In the genomic region with DNA sequence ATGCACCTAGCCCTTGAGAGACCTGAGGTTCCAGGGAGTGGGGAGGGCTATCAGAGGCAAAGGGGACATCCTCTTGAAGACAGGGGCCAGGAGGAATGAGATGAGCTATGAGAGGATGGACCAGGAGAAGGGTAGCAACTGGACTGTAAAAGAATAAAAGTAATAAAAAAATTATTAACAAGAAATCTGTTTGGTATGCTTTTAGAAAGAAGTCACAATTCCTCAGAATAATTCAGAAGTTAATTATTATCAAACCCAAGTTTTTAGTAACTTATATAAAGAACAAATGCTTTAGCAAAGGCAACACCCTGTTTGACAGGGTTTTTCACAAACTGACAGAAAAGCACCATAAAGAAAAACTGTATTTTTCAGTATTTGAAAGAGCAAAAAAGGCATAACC, we compare ENCODE assay signal across 34 mouse cellular contexts. TPM values are rescaled to one million over a fixed set of nuclear protein-coding genes. Genes with fewer than 3 reads are reported as not detected.
"Had no signal": no experiment of that assay in that cellular context is flagged by ENCODE, and none has a peak within 500 bp of the region (broad histone marks: within the 10 kb centered on the region; RNA-seq: fewer than 3 reads in every experiment).

Gene Slc7a12 (plus strand): TSS at position 301 of the 400 bp plus-strand sequence.

- H3K27ac ChIP-seq: heart, adult 2 months; heart, embryonic 10.5 days; heart, embryonic 13.5 days; heart, embryonic 15.5 days; hindbrain, embryonic 10.5 days; hindbrain, embryonic 12.5 days; hindbrain, embryonic 13.5 days; hindbrain, embryonic 14.5 days; hindbrain, embryonic 15.5 days; hindbrain, postnatal 0 days; intestine, embryonic 15.5 days; kidney, embryonic 15.5 days; layer of hippocampus, adult 2 months; left cerebral cortex, adult 2 months had no signal

- ATAC-seq: hindbrain, embryonic 16.5 days; hindbrain, postnatal 0 days; inflammation-experienced regulatory T-cells, adult 6 months; intestine, embryonic 15.5 days; intestine, embryonic 16.5 days; intestine, postnatal 0 days had no signal

- H3K9ac ChIP-seq: heart, embryonic 12.5 days; heart, embryonic 13.5 days; heart, embryonic 15.5 days; hindbrain, embryonic 12.5 days; hindbrain, embryonic 13.5 days; hindbrain, embryonic 14.5 days; hindbrain, embryonic 15.5 days; intestine, embryonic 15.5 days; kidney, embryonic 15.5 days had no signal

- H3K36me3 ChIP-seq: heart, embryonic 10.5 days; heart, embryonic 12.5 days; heart, embryonic 13.5 days; heart, embryonic 15.5 days; hindbrain, embryonic 10.5 days; hindbrain, embryonic 12.5 days; hindbrain, embryonic 13.5 days; hindbrain, embryonic 15.5 days; intestine, embryonic 15.5 days; kidney, embryonic 15.5 days had no signal

- H3K4me3 ChIP-seq: heart, adult 2 months; heart, embryonic 10.5 days; heart, embryonic 12.5 days; heart, embryonic 13.5 days; heart, embryonic 15.5 days; hindbrain, embryonic 10.5 days; hindbrain, embryonic 12.5 days; hindbrain, embryonic 13.5 days; hindbrain, embryonic 15.5 days; intestine, embryonic 15.5 days; kidney, embryonic 15.5 days; layer of hippocampus, adult 2 months; left cerebral cortex, adult 2 months had no signal

- H3K4me1 ChIP-seq: heart, embryonic 10.5 days; heart, embryonic 12.5 days; heart, embryonic 13.5 days; heart, embryonic 15.5 days; hindbrain, embryonic 10.5 days; hindbrain, embryonic 12.5 days; hindbrain, embryonic 13.5 days; hindbrain, embryonic 15.5 days; intestine, embryonic 15.5 days; kidney, embryonic 15.5 days had no signal

- DNase-seq: heart, adult 18-20 months; heart, adult 2 months; heart, postnatal 10 days; heart, postnatal 14 days; heart, postnatal 36 days; heart, postnatal 4 days; kidney, postnatal 10 days; layer of hippocampus, adult 9-11 months; layer of hippocampus, postnatal 36 days had no signal

- H3K27me3 ChIP-seq: heart, embryonic 12.5 days; heart, embryonic 13.5 days; heart, embryonic 15.5 days; hindbrain, embryonic 12.5 days; hindbrain, embryonic 13.5 days; hindbrain, embryonic 15.5 days; intestine, embryonic 15.5 days; kidney, embryonic 15.5 days had no signal

- H3K9me3 ChIP-seq: heart, embryonic 10.5 days; heart, embryonic 12.5 days; heart, embryonic 13.5 days; heart, embryonic 15.5 days; hindbrain, embryonic 10.5 days; hindbrain, embryonic 12.5 days; hindbrain, embryonic 13.5 days; hindbrain, embryonic 15.5 days; intestine, embryonic 15.5 days; kidney, embryonic 15.5 days had no signal

- H3K4me2 ChIP-seq: heart, embryonic 11.5 days; heart, embryonic 12.5 days; heart, embryonic 13.5 days; heart, embryonic 15.5 days; hindbrain, embryonic 12.5 days; hindbrain, embryonic 13.5 days; hindbrain, embryonic 14.5 days; hindbrain, embryonic 15.5 days; intestine, embryonic 15.5 days; kidney, embryonic 15.5 days had no signal

RNA-seq across cellular contexts. Expression of gene Slc7a12, which starts in this region (rescaled TPM):
- polyA plus RNA-seq: heart, adult 2 months; heart, embryonic 10.5 days; heart, embryonic 11.5 days; heart, embryonic 12.5 days; heart, embryonic 13.5 days; heart, embryonic 14.5 days; heart, embryonic 15.5 days; heart, embryonic 16.5 days; heart, postnatal 0 days; hindbrain, embryonic 10.5 days; hindbrain, embryonic 11.5 days; hindbrain, embryonic 12.5 days; hindbrain, embryonic 13.5 days; hindbrain, embryonic 14.5 days; hindbrain, embryonic 15.5 days; hindbrain, embryonic 16.5 days; hindbrain, postnatal 0 days; inflammation-experienced regulatory T-cells, adult 6 months; intestine, embryonic 14.5 days; intestine, embryonic 15.5 days; intestine, embryonic 16.5 days; intestine, postnatal 0 days; large intestine, adult 2 months had no signal
